Mouse (Mus musculus): ENCODE measurements around the gene Slc12a7. TPM values are rescaled to one million over a fixed set of nuclear protein-coding genes. Genes with fewer than 3 reads are reported as not detected.

Slc12a7 gene
- polyA plus RNA-seq, 1 experiment from 2014 or later: 25.3 TPM

DNA sequence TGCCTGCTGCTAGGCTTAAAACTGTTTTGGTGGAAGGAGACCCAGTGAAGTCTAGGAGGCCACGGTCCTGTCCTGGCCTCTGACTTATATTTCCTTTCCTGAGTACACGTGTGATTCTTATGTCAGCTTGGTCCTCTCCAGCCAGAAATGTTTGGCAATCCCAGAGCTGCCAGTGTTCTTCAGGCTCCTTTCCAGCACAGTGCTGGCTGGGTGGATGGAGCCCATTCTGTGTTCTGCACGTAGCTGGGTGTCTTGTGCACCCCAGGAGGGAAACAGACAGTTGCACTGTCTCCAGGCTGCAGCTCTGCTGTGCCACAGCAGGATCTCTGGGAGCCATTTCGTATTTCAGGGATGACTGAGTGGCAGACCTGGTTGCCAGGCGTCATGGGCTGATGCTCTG, 66.2 kb downstream of the Slc12a7 start:
- H3K36me3 ChIP-seq: peaks cover 31% of the 10 kb centered on the region
- H3K4me3 ChIP-seq (replicated peaks): no peak overlapping the region
- no peak overlapping the region for H3K9ac ChIP-seq
- H3K27me3 ChIP-seq (replicated peaks): no peaks in the 10 kb centered on the region
- no peak for ATAC-seq
- H3K4me1 ChIP-seq (replicated peaks): no peaks in the 10 kb centered on the region
- no peak overlapping the region for H3K4me2 ChIP-seq (replicated peaks)
- WGBS: 90% methylated on average over 5 of the region's 5 CpGs
- no peaks in the 10 kb centered on the region for H3K9me3 ChIP-seq
- no peak overlapping the region for H3K27ac ChIP-seq

DNA sequence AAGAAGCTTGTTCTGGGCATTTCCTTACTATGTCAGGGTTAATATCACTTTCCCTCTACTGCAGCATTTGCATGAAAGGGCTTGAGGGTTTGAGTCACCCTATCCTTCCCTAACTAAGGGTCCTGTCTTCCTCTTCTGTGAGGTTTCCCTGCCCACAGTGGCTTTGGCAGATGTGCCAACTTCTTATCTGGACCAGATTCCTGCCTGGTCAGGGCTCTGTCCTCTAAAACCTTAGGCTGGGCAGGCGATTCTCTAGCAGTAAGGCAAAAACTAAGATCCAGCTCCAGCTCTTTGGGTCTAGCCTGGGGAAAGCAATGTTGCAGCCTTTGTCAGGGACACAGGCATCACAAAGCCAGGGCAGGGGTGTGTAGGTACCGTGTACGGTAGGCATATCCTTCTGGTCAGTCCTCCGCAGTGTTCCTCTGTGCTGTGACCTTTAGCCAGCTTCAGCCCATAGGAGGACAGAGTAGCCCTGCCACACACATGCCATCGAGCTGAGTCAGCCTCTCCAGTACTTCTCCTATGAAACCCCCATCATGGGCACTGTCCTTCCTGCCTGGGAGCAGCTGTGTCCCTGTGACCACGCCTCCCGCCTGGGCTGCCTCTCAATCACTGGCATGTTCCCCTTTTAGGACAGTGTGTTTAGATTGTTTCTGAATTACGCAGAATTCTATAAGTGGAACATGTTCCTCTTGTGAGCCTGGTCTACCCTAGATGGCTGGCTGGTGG, 70.7 kb downstream of the Slc12a7 start:
- no peak overlapping the region for H3K9ac ChIP-seq
- no peak overlapping the region for H3K4me3 ChIP-seq (replicated peaks)
- ATAC-seq: peak; percentile 59
- no peaks in the 10 kb centered on the region for H3K27me3 ChIP-seq (replicated peaks)
- H3K36me3 ChIP-seq: peaks cover 24% of the 10 kb centered on the region
- no peaks in the 10 kb centered on the region for H3K9me3 ChIP-seq
- no peak overlapping the region for H3K27ac ChIP-seq
- H3K4me2 ChIP-seq (replicated peaks): no peak overlapping the region
- H3K4me1 ChIP-seq (replicated peaks): no peaks in the 10 kb centered on the region
- 73% methylated on average over 8 of the region's 8 CpGs for WGBS

DNA sequence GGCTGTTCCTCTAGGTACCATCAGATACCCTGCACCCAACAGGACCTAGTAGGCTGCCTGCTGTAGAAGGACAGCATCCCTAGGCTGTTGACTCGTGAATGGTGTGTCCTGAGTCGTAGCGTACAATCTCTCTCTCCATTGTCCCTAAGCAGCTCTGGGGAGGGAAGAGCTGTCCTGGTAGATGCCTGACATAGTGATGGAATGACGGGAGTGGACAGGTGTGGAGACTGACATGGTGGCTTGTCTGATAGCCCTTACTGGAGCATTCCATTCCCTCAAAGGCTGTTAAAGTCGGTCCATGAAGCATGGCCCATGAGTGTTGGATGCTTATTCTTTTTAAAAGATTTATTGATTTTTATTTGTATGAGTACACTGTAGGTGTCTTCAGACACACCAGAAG, 72.0 kb downstream of the Slc12a7 start:
- WGBS: 95% methylated on average over 5 of the region's 5 CpGs
- peaks cover 24% of the 10 kb centered on the region for H3K36me3 ChIP-seq

DNA sequence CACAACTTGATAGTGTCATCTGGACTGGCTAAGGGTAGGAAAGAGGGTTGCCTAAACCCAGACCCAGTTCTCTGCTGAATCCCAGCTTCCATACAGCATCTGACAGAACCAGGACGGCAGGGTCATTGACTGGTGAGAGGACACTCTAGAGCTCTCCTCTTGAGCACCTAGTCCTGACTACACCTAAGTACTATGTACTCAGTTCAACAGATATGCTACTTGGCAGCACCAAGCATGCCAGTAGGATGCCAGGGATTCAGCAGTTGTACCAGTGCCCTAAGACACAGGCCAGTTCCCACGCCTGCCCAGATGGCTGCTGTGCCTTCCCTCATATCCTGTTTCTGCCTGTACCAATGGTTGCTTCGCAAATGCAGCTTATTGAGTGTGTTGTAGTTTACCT, 80.0 kb downstream of the Slc12a7 start:
- Histone ChIP-seq H3K9ac (no peak overlapping the region), H3K27ac (no peak overlapping the region), H3K27me3 (replicated peaks) (no peaks in the 10 kb centered on the region), H3K4me3 (replicated peaks) (no peak overlapping the region), H3K9me3 (no peaks in the 10 kb centered on the region), H3K36me3 (peaks cover 21% of the 10 kb centered on the region), H3K4me1 (replicated peaks) (no peaks in the 10 kb centered on the region), H3K4me2 (replicated peaks) (no peak overlapping the region)
- WGBS: 91% methylated on average over 3 of the region's 3 CpGs
- ATAC-seq: no peak

More for the DNA sequence above, 72.0 kb downstream of the Slc12a7 start:
- Histone ChIP-seq H3K4me2 (replicated peaks) (no peak overlapping the region), H3K27me3 (replicated peaks) (no peaks in the 10 kb centered on the region), H3K9ac (no peak overlapping the region), H3K4me3 (replicated peaks) (no peak overlapping the region), H3K9me3 (no peaks in the 10 kb centered on the region), H3K4me1 (replicated peaks) (no peaks in the 10 kb centered on the region), H3K27ac (no peak overlapping the region)
- no peak for ATAC-seq

DNA sequence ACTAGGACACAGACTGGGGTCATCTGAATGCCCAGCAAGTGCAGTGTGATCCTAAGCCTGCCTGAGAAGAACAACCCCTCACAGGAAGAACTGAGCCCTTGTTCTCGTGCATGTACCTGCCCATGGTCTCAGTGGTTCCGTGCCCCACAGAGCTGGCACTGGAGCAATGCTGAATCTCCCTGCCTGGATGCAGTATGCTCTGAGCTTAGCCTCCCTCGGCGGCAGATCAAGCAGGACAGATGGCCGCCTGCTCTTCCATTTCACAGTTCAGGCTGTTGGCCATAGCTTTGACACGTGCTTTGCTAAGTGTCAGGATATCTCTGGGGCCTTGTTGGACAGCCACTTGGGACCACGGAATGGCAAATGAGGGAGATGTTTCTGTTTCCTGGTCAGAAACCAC, 81.3 kb downstream of the Slc12a7 start:
- no peak overlapping the region for H3K27ac ChIP-seq
- no peaks in the 10 kb centered on the region for H3K27me3 ChIP-seq (replicated peaks)
- ATAC-seq: no peak
- 92% methylated on average over 7 of the region's 7 CpGs for WGBS
- no peak overlapping the region for H3K9ac ChIP-seq
- H3K4me2 ChIP-seq (replicated peaks): no peak overlapping the region
- no peaks in the 10 kb centered on the region for H3K4me1 ChIP-seq (replicated peaks)
- no peaks in the 10 kb centered on the region for H3K9me3 ChIP-seq
- peaks cover 20% of the 10 kb centered on the region for H3K36me3 ChIP-seq
- H3K4me3 ChIP-seq (replicated peaks): no peak overlapping the region

DNA sequence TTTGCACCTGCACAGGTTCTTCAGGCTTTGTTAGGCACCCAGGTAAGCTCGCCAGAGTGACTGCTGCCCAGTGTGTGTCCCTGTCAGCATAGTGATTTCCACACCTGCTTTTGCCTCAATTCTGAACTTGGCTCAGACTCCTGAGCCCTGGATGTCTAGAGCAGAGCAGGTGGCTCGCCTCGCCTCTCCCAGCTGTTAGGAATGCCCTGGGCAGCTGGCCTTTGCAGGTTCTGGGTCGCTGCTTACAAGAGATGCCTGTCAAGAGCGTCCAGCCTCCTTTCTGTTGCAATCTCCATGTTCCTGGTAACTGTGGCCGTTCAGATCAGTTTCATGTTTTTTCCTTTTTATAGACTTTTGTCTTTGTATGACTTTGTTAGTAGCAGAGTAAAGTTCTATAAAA, 83.4 kb downstream of the Slc12a7 start:
- Histone ChIP-seq H3K9me3 (no peaks in the 10 kb centered on the region), H3K4me3 (replicated peaks) (no peak overlapping the region), H3K36me3 (0 out of 2 replicates have a peak, but pooled peaks cover 7% of the 10 kb centered on the region), H3K4me2 (replicated peaks) (no peak overlapping the region), H3K27ac (no peak overlapping the region), H3K9ac (no peak overlapping the region), H3K27me3 (replicated peaks) (no peaks in the 10 kb centered on the region), H3K4me1 (replicated peaks) (no peaks in the 10 kb centered on the region)
- no peak for ATAC-seq
- 81% methylated on average over 6 of the region's 6 CpGs for WGBS

DNA sequence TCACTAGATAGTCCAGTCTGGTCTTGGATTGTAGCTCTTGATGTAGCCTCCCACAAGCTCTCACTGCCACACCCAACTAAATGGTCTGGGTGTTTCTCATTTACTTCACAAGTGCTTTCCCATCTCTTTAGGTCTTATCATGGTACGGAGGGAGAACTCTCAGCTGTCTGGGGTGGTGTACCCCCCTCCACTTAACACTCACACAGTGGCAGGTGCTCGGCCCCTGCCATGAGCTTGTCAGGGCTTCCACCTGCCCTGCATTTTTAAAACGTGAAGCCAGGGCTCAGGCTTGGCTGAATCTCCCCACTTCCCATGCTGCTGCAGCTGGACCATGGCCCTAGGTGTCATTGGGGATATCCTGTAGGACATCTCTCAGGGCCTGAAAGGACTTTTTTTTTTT, 86.0 kb downstream of the Slc12a7 start:
- H3K9me3 ChIP-seq: no peaks in the 10 kb centered on the region
- no peak overlapping the region for H3K4me2 ChIP-seq (replicated peaks)
- H3K27me3 ChIP-seq (replicated peaks): no peaks in the 10 kb centered on the region
- 0 out of 2 replicates have a peak, but pooled peaks cover 7% of the 10 kb centered on the region for H3K36me3 ChIP-seq
- H3K4me1 ChIP-seq (replicated peaks): no peaks in the 10 kb centered on the region
- no peak overlapping the region for H3K4me3 ChIP-seq (replicated peaks)
- ATAC-seq: no peak
- no peak overlapping the region for H3K9ac ChIP-seq
- no peak overlapping the region for H3K27ac ChIP-seq
- 67% methylated on average over 3 of the region's 3 CpGs for WGBS

DNA sequence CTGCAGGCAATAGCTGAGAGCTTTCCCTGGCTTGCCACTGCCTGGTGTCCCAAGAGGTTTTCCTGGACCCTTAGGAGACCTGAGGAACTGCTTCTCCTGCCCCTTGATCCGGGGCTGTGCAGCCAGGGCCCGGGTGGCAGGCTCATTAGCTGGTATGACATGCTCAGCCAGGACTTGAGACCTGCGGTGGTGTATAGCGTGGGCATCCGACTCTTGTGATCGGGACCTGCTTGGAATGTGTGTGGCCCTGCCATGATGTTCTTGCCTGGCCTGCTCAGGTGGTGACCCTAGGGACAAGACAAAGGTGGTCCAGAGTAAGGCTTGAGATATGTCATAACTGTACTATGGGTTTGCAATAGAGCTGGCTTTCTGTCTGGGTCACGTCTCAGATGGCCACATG, 88.4 kb downstream of the Slc12a7 start:
- Histone ChIP-seq H3K36me3 (0 out of 2 replicates have a peak, but pooled peaks cover 1% of the 10 kb centered on the region), H3K9ac (no peak overlapping the region), H3K27ac (no peak overlapping the region), H3K4me3 (replicated peaks) (no peak overlapping the region), H3K27me3 (replicated peaks) (no peaks in the 10 kb centered on the region), H3K4me1 (replicated peaks) (no peaks in the 10 kb centered on the region), H3K9me3 (no peaks in the 10 kb centered on the region), H3K4me2 (replicated peaks) (no peak overlapping the region)
- ATAC-seq: no peak
- 87% methylated on average over 7 of the region's 7 CpGs for WGBS

DNA sequence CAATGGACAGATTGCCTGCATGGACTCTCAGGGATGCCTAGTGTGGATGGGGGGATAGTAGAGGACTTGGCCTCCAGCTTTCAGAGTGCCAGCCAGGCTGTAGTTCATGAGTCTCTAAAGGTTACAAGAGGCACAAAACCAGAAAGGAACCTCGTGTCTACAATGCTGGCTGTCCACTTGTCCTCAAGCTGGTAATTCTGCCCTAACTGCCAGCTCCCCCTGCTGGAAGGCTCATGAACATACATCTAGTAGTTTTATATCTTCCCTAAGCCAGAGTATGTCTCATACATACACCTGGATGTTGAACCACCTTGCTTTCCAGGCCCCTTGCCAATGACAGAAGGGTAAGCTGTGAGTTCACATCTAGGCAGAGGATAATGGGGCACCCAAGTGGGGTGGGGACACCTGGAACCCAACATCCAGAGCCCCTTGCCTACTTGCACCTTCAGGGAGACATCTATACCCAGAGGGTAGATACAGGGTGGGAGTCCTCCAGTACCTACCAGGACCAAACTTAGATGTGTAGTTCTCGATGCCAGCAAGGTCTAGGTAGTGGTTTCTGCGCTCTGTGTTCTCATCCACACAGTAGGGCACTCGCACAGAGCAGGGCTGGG, 89.4 kb downstream of the Slc12a7 start:
- no peaks in the 10 kb centered on the region for H3K4me1 ChIP-seq (replicated peaks)
- peak; percentile 27; the same call in 1 of the 2 replicates for ATAC-seq
- H3K4me2 ChIP-seq (replicated peaks): no peak overlapping the region
- no peak overlapping the region for H3K27ac ChIP-seq
- H3K9me3 ChIP-seq: no peaks in the 10 kb centered on the region
- no peaks in the 10 kb centered on the region for H3K36me3 ChIP-seq
- no peak overlapping the region for H3K9ac ChIP-seq
- H3K4me3 ChIP-seq (replicated peaks): no peak overlapping the region
- WGBS: 64% methylated on average over 4 of the region's 4 CpGs
- no peaks in the 10 kb centered on the region for H3K27me3 ChIP-seq (replicated peaks)

DNA sequence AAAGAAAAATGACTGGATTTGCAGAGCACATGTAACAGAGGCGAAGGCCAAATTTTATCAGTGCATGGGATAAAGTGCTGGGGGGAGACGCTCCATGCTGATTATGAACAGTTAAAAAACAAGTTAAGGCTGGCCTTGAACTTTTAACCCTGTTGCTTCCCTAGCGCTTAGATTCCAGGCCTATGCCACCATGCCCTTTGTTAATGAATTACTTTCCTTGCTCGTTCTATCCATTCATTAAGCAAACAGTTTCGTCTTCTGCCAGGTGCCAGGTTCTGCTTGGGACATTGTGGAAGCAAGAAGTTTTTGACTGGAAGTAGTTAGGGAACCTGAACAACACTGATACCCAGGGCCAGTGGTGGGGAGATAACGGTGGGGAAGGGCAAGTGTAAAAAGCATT, 90.8 kb downstream of the Slc12a7 start:
- 0 out of 2 replicates have a peak, but pooled peaks have one; percentile 8 for ATAC-seq
- WGBS: 58% methylated on average over 6 of the region's 6 CpGs
- Histone ChIP-seq H3K9ac (no peak overlapping the region), H3K36me3 (no peaks in the 10 kb centered on the region), H3K4me1 (replicated peaks) (no peaks in the 10 kb centered on the region), H3K4me2 (replicated peaks) (no peak overlapping the region), H3K4me3 (replicated peaks) (no peak overlapping the region), H3K9me3 (no peaks in the 10 kb centered on the region), H3K27ac (no peak overlapping the region), H3K27me3 (replicated peaks) (no peaks in the 10 kb centered on the region)

DNA sequence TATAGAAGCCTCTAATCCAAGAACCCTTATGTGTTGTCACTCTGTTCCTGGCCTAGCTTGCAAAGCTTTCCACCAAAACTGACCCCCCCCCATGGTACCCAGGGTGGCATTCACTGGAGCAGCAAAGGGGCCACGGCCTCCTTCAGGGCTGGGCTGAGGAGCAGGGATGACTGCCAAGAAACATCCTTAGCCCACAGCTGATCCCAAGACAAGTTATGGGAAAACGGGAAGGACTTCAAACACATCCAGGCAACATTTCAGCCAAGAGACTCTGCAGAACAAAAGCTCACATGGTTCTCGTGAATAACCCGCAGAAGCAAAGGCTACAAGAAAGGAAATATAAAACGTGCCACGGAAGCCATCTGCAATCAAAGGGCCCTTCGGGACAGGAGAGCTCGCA, 94.3 kb downstream of the Slc12a7 start:
- no peak for ATAC-seq
- Histone ChIP-seq H3K4me2 (replicated peaks) (no peak overlapping the region), H3K27me3 (replicated peaks) (no peaks in the 10 kb centered on the region), H3K4me1 (replicated peaks) (no peaks in the 10 kb centered on the region), H3K9ac (no peak overlapping the region), H3K36me3 (no peaks in the 10 kb centered on the region), H3K9me3 (no peaks in the 10 kb centered on the region), H3K27ac (no peak overlapping the region), H3K4me3 (replicated peaks) (no peak overlapping the region)
- 64% methylated on average over 8 of the region's 8 CpGs for WGBS

DNA sequence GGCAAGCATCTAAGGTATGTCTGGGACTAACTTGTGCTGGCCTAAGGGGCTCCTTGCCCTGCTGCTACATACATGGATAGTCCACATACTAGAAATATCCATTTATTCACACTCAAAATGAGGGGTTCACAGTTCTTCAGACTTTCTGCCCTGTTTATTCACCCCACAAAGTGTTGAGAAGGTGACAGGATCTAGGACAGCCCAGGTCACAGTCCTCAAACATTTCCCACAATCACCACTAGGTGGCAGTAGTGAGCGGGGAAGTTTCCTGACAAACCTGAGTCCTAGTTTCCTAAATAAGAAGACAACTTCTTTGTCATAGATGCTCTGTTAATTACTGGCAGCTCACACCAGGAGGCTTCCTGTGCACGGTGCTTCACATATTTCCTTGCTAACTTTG, 98.6 kb downstream of the Slc12a7 start:
- Histone ChIP-seq H3K27me3 (replicated peaks) (no peaks in the 10 kb centered on the region), H3K27ac (no peak overlapping the region), H3K4me2 (replicated peaks) (no peak overlapping the region), H3K36me3 (no peaks in the 10 kb centered on the region), H3K4me3 (replicated peaks) (no peak overlapping the region), H3K9me3 (no peaks in the 10 kb centered on the region), H3K4me1 (replicated peaks) (0 out of 2 replicates have a peak, but pooled peaks cover 1% of the 10 kb centered on the region), H3K9ac (no peak overlapping the region)
- WGBS: 1% methylated on average over 2 of the region's 2 CpGs
- peak; percentile 41 for ATAC-seq

DNA sequence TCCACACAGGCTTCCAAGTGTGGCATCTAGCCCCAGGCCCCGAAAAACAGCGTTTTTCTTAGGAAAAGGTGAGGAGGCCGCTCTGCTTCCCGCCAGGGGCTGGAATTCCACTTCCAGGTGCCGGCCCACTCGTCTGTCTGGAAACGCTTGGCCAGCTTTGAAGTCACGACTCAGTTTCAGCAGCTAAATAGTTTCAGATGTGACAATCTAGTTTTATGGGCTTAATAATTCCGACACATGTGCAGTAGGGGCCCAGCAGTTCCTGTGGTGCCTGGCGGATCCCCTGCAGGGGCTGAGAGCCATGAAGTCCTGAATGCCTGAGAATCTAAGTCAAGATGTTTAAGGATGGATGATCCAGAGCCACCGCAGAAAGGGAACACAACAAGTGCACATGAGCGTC, 100.9 kb downstream of the Slc12a7 start:
- no peaks in the 10 kb centered on the region for H3K9me3 ChIP-seq
- 0 out of 2 replicates have a peak, but pooled peaks cover 2% of the 10 kb centered on the region for H3K4me1 ChIP-seq (replicated peaks)
- no peaks in the 10 kb centered on the region for H3K36me3 ChIP-seq
- H3K4me2 ChIP-seq (replicated peaks): no peak overlapping the region
- no peak for ATAC-seq
- H3K9ac ChIP-seq: no peak overlapping the region
- no peak overlapping the region for H3K27ac ChIP-seq
- H3K27me3 ChIP-seq (replicated peaks): no peaks in the 10 kb centered on the region
- H3K4me3 ChIP-seq (replicated peaks): no peak overlapping the region
- WGBS: 61% methylated on average over 12 of the region's 12 CpGs
